Mouse (Mus musculus): ENCODE data around the gene Gm15294. TPM values are rescaled to one million over a fixed set of nuclear protein-coding genes. Genes with fewer than 3 reads are reported as not detected.

The Gm15294 gene
- not detected in 2 replicates for polyA plus RNA-seq (2016; fragmentation: Nextera tagmentation; extraction: Ambion mirVana)

- H3K9ac ChIP-seq (replicated peaks) = no peak within 1 kb of the TSS
- H3K36me3 ChIP-seq = no peaks in the 10 kb centered on the region
- no peaks in the 10 kb centered on the region for H3K4me1 ChIP-seq
- ATAC-seq (ENCODE audit: low FRiP score, low read depth) = no peak
- no peak within 1 kb of the TSS for H3K4me2 ChIP-seq (replicated peaks)
- H3K27me3 ChIP-seq = peaks cover 14% of the 10 kb centered on the region
- H3K9me3 ChIP-seq = no peaks in the 10 kb centered on the region
- H3K4me3 ChIP-seq = no peak within 1 kb of the TSS
- 93% methylated on average over 4 of the region's 4 CpGs for WGBS
- H3K27ac ChIP-seq (replicated peaks) = no peak within 1 kb of the TSS
These were observed at the start of gene Gm15294 for GRCm38 (mm10) chrX:141875135-141875534. Gene Gm15294, minus strand, starts transcription at chrX:141875235.

- Histone ChIP-seq H3K4me2 (replicated peaks) (no peak overlapping the region), H3K4me1 (no peaks in the 10 kb centered on the region), H3K36me3 (no peaks in the 10 kb centered on the region), H3K9me3 (no peaks in the 10 kb centered on the region), H3K27ac (replicated peaks) (no peak overlapping the region), H3K27me3 (peaks cover 7% of the 10 kb centered on the region; the same call in 1 of the 2 replicates), H3K9ac (replicated peaks) (no peak overlapping the region), H3K4me3 (no peak overlapping the region)
- no peak; the same call in 1 of the 2 replicates for ATAC-seq (ENCODE audit: low FRiP score, low read depth)
- WGBS = 49% methylated on average over 4 of the region's 4 CpGs
These were observed 9.5 kb upstream of the Gm15294 start for GRCm38 (mm10) chrX:141884336-141885048.

- Histone ChIP-seq H3K27me3 (peaks cover 16% of the 10 kb centered on the region), H3K27ac (replicated peaks) (no peak overlapping the region), H3K36me3 (no peaks in the 10 kb centered on the region), H3K9me3 (no peaks in the 10 kb centered on the region), H3K9ac (replicated peaks) (no peak overlapping the region), H3K4me1 (no peaks in the 10 kb centered on the region), H3K4me2 (replicated peaks) (no peak overlapping the region), H3K4me3 (no peak overlapping the region)
- ATAC-seq (ENCODE audit: low FRiP score, low read depth) = peak; percentile 92
- 40% methylated on average over 11 of the region's 11 CpGs for WGBS
These were observed 1.0 kb downstream of the Gm15294 start for GRCm38 (mm10) chrX:141874024-141874423.

GRCm38 (mm10) chrX:141873597-141873996, 1.4 kb downstream of the Gm15294 start:
- Histone ChIP-seq H3K9ac (replicated peaks) (no peak overlapping the region), H3K27ac (replicated peaks) (no peak overlapping the region), H3K9me3 (no peaks in the 10 kb centered on the region), H3K36me3 (no peaks in the 10 kb centered on the region), H3K4me2 (replicated peaks) (no peak overlapping the region), H3K4me1 (no peaks in the 10 kb centered on the region), H3K27me3 (peaks cover 16% of the 10 kb centered on the region), H3K4me3 (no peak overlapping the region)
- 16% methylated on average over 4 of the region's 4 CpGs for WGBS
- ATAC-seq (ENCODE audit: low FRiP score, low read depth) = peak; percentile 73

GRCm38 (mm10) chrX:141855684-141856396, 19.2 kb downstream of the Gm15294 start:
- no peak overlapping the region for H3K27ac ChIP-seq (replicated peaks)
- ATAC-seq (ENCODE audit: low FRiP score, low read depth) = peak; percentile 58; the same call in 1 of the 2 replicates
- peaks cover 15% of the 10 kb centered on the region for H3K27me3 ChIP-seq

More at GRCm38 (mm10) chrX:141855684-141856396, 19.2 kb downstream of the Gm15294 start:
- H3K9ac ChIP-seq (replicated peaks) = no peak overlapping the region
- H3K36me3 ChIP-seq = no peaks in the 10 kb centered on the region
- no peak overlapping the region for H3K4me3 ChIP-seq
- 27% methylated on average over 6 of the region's 6 CpGs for WGBS
- H3K4me1 ChIP-seq = no peaks in the 10 kb centered on the region
- no peaks in the 10 kb centered on the region for H3K9me3 ChIP-seq
- H3K4me2 ChIP-seq (replicated peaks) = no peak overlapping the region

Other genes starting within 250 kb of the Gm15294 start
- 0.63 and 0.96 TPM in 2 replicates for gene Irs4, start 150.0 kb downstream of the Gm15294 start, polyA plus RNA-seq (2016; fragmentation: Nextera tagmentation; extraction: Ambion mirVana)